Mouse (Mus musculus) urinary bladder, adult 18-20 months (tissue): ENCODE data around the gene Myh9.

Experiments
- DNase-seq, 2 experiments: peaks; one replicate each; pipeline ENCODE4 v3.0.0; 2022; ENCODE audit warnings: low spot score in 2 of 2, mixed read lengths in 2 of 2

The Myh9 gene

GRCm38 (mm10) chr15:77806565-77807263, 35.3 kb downstream of the Myh9 start:
- no peak for DNase-seq

- no peak for DNase-seq
Measured at GRCm38 (mm10) chr15:77805657-77806056, 36.3 kb downstream of the Myh9 start.

GRCm38 (mm10) chr15:77804949-77805348, 37.0 kb downstream of the Myh9 start:
- DNase-seq = no peak

GRCm38 (mm10) chr15:77804460-77804859, 37.5 kb downstream of the Myh9 start:
- no peak for DNase-seq

GRCm38 (mm10) chr15:77803747-77804146, 38.2 kb downstream of the Myh9 start:
- no peak for DNase-seq

- no peak for DNase-seq
Measured at GRCm38 (mm10) chr15:77802992-77803391, 39.0 kb downstream of the Myh9 start.

GRCm38 (mm10) chr15:77801188-77801587, 40.8 kb downstream of the Myh9 start:
- DNase-seq = no peak

- peak in 1 of 2 experiments; percentile 65 for DNase-seq
Measured at GRCm38 (mm10) chr15:77800511-77800910, 41.5 kb downstream of the Myh9 start.

GRCm38 (mm10) chr15:77799491-77800474, 42.2 kb downstream of the Myh9 start:
- DNase-seq = no peak

- peak; percentile 55 to 76 for DNase-seq
Measured at GRCm38 (mm10) chr15:77798664-77799490, 43.1 kb downstream of the Myh9 start.

GRCm38 (mm10) chr15:77797609-77798411, 44.2 kb downstream of the Myh9 start:
- no peak for DNase-seq

- DNase-seq = no peak
Measured at GRCm38 (mm10) chr15:77796409-77797035, 45.5 kb downstream of the Myh9 start.

- no peak for DNase-seq
Measured at GRCm38 (mm10) chr15:77794908-77795356, 47.0 kb downstream of the Myh9 start.

GRCm38 (mm10) chr15:77794138-77794907, 47.7 kb downstream of the Myh9 start:
- DNase-seq = no peak

- no peak for DNase-seq
Measured at GRCm38 (mm10) chr15:77793554-77793953, 48.4 kb downstream of the Myh9 start.

GRCm38 (mm10) chr15:77793094-77793493, 48.9 kb downstream of the Myh9 start:
- DNase-seq = no peak

GRCm38 (mm10) chr15:77792056-77792455, 49.9 kb downstream of the Myh9 start:
- DNase-seq = no peak

- no peak for DNase-seq
Measured at GRCm38 (mm10) chr15:77790656-77791405, 51.1 kb downstream of the Myh9 start.

GRCm38 (mm10) chr15:77789186-77789585, 52.8 kb downstream of the Myh9 start:
- DNase-seq = no peak
